Mouse (Mus musculus): ENCODE data around the gene Nadk. TPM values are rescaled to one million over a fixed set of nuclear protein-coding genes. Genes with fewer than 3 reads are reported as not detected.

Nadk gene
- polyA plus RNA-seq (2014; fragmentation: Nextera tagmentation; extraction: Ambion mirVana), result 110 and 116 TPM in 2 replicates

- no peak for ATAC-seq (replicated peaks; ENCODE audit: low FRiP score)
- WGBS, result 71% methylated on average over 7 of the region's 7 CpGs
- DNase-seq (ENCODE audit: low spot score), result no peak
- no peaks in the 10 kb centered on the region for H3K27me3 ChIP-seq (ENCODE audit: control insufficient read depth, insufficient read depth, low read length)
- peaks cover 10% of the 10 kb centered on the region for H3K36me3 ChIP-seq (ENCODE audit: control insufficient read depth, insufficient read depth, low read length)
- H3K27ac ChIP-seq (ENCODE audit: low read depth, low read length), result peak within 1 kb of the TSS; percentile 28; the same call in 1 of the 2 replicates
- H3K4me3 ChIP-seq (ENCODE audit: low read depth, low read length), result peak within 1 kb of the TSS; percentile 76
- no peaks in the 10 kb centered on the region for H3K9me3 ChIP-seq (ENCODE audit: control insufficient read depth, low read length)
- H3K9ac ChIP-seq (ENCODE audit: low read length), result peak within 1 kb of the TSS; percentile 28
- peaks cover 14% of the 10 kb centered on the region for H3K4me1 ChIP-seq (replicated peaks; ENCODE audit: control insufficient read depth, insufficient read depth, low read length)
- peak within 1 kb of the TSS; percentile 45 for H3K4me2 ChIP-seq (ENCODE audit: low read depth, low read length, severe bottlenecking)
Measured at GRCm38 (mm10) chr4:155561661-155562442, at the start of gene Nadk. TSS of gene Nadk (plus strand) at chr4:155562378.

GRCm38 (mm10) chr4:155514810-155515209 is 47.4 kb upstream of the Nadk start:
- no peaks in the 10 kb centered on the region for H3K27me3 ChIP-seq (ENCODE audit: control insufficient read depth, insufficient read depth, low read length)
- DNase-seq (ENCODE audit: low spot score) (no peak), ATAC-seq (replicated peaks; ENCODE audit: low FRiP score) (no peak)
- no peak overlapping the region for H3K9ac ChIP-seq (ENCODE audit: low read length)
- no peaks in the 10 kb centered on the region for H3K9me3 ChIP-seq (ENCODE audit: control insufficient read depth, low read length)
- WGBS, result 97% methylated on average over 2 of the region's 2 CpGs
- H3K27ac ChIP-seq (ENCODE audit: low read depth, low read length), result no peak overlapping the region
- no peaks in the 10 kb centered on the region for H3K4me1 ChIP-seq (replicated peaks; ENCODE audit: control insufficient read depth, insufficient read depth, low read length)
- no peak overlapping the region for H3K4me2 ChIP-seq (ENCODE audit: low read depth, low read length, severe bottlenecking)
- H3K4me3 ChIP-seq (ENCODE audit: low read depth, low read length), result no peak overlapping the region
- H3K36me3 ChIP-seq (ENCODE audit: control insufficient read depth, insufficient read depth, low read length), result no peaks in the 10 kb centered on the region

GRCm38 (mm10) chr4:155517948-155518517 is 44.1 kb upstream of the Nadk start:
- ATAC-seq (replicated peaks; ENCODE audit: low FRiP score), result no peak
- Histone ChIP-seq H3K27ac (ENCODE audit: low read depth, low read length) (no peak overlapping the region), H3K4me3 (ENCODE audit: low read depth, low read length) (no peak overlapping the region), H3K9ac (ENCODE audit: low read length) (no peak overlapping the region), H3K36me3 (ENCODE audit: control insufficient read depth, insufficient read depth, low read length) (no peaks in the 10 kb centered on the region), H3K27me3 (ENCODE audit: control insufficient read depth, insufficient read depth, low read length) (no peaks in the 10 kb centered on the region), H3K9me3 (ENCODE audit: control insufficient read depth, low read length) (no peaks in the 10 kb centered on the region), H3K4me1 (replicated peaks; ENCODE audit: control insufficient read depth, insufficient read depth, low read length) (no peaks in the 10 kb centered on the region), H3K4me2 (ENCODE audit: low read depth, low read length, severe bottlenecking) (no peak overlapping the region)
- WGBS, result 86% methylated on average over 7 of the region's 7 CpGs
- DNase-seq (ENCODE audit: low spot score), result no peak

GRCm38 (mm10) chr4:155522327-155522726 is 39.9 kb upstream of the Nadk start:
- Histone ChIP-seq H3K9ac (ENCODE audit: low read length) (no peak overlapping the region), H3K27ac (ENCODE audit: low read depth, low read length) (no peak overlapping the region), H3K4me2 (ENCODE audit: low read depth, low read length, severe bottlenecking) (no peak overlapping the region), H3K4me3 (ENCODE audit: low read depth, low read length) (no peak overlapping the region), H3K36me3 (ENCODE audit: control insufficient read depth, insufficient read depth, low read length) (no peaks in the 10 kb centered on the region; the same call in 1 of the 2 replicates), H3K9me3 (ENCODE audit: control insufficient read depth, low read length) (no peaks in the 10 kb centered on the region), H3K27me3 (ENCODE audit: control insufficient read depth, insufficient read depth, low read length) (no peaks in the 10 kb centered on the region), H3K4me1 (replicated peaks; ENCODE audit: control insufficient read depth, insufficient read depth, low read length) (no peaks in the 10 kb centered on the region)
- DNase-seq (ENCODE audit: low spot score) (no peak), ATAC-seq (replicated peaks; ENCODE audit: low FRiP score) (no peak)
- 83% methylated on average over 7 of the region's 7 CpGs for WGBS

GRCm38 (mm10) chr4:155525751-155526150 is 36.4 kb upstream of the Nadk start:
- Histone ChIP-seq H3K4me1 (replicated peaks; ENCODE audit: control insufficient read depth, insufficient read depth, low read length) (no peaks in the 10 kb centered on the region), H3K4me3 (ENCODE audit: low read depth, low read length) (no peak overlapping the region), H3K27me3 (ENCODE audit: control insufficient read depth, insufficient read depth, low read length) (no peaks in the 10 kb centered on the region), H3K9me3 (ENCODE audit: control insufficient read depth, low read length) (no peaks in the 10 kb centered on the region), H3K4me2 (ENCODE audit: low read depth, low read length, severe bottlenecking) (no peak overlapping the region), H3K9ac (ENCODE audit: low read length) (no peak overlapping the region), H3K27ac (ENCODE audit: low read depth, low read length) (no peak overlapping the region), H3K36me3 (ENCODE audit: control insufficient read depth, insufficient read depth, low read length) (no peaks in the 10 kb centered on the region; the same call in none of the 2 replicates)
- ATAC-seq (replicated peaks; ENCODE audit: low FRiP score) (no peak), DNase-seq (ENCODE audit: low spot score) (no peak)
- 90% methylated on average over 5 of the region's 5 CpGs for WGBS

- no peak overlapping the region for H3K4me2 ChIP-seq (ENCODE audit: low read depth, low read length, severe bottlenecking)
- H3K4me1 ChIP-seq (replicated peaks; ENCODE audit: control insufficient read depth, insufficient read depth, low read length), result no peaks in the 10 kb centered on the region
- no peak overlapping the region for H3K4me3 ChIP-seq (ENCODE audit: low read depth, low read length)
- 85% methylated on average over 3 of the region's 3 CpGs for WGBS
- H3K9ac ChIP-seq (ENCODE audit: low read length), result no peak overlapping the region
- ATAC-seq (replicated peaks; ENCODE audit: low FRiP score), result no peak
- H3K36me3 ChIP-seq (ENCODE audit: control insufficient read depth, insufficient read depth, low read length), result peaks cover 2% of the 10 kb centered on the region
- DNase-seq (ENCODE audit: low spot score), result no peak
- no peaks in the 10 kb centered on the region for H3K27me3 ChIP-seq (ENCODE audit: control insufficient read depth, insufficient read depth, low read length)
- H3K27ac ChIP-seq (ENCODE audit: low read depth, low read length), result no peak overlapping the region
- H3K9me3 ChIP-seq (ENCODE audit: control insufficient read depth, low read length), result no peaks in the 10 kb centered on the region
Measured at GRCm38 (mm10) chr4:155529294-155529693, 32.9 kb upstream of the Nadk start.

- 90% methylated on average over 7 of the region's 7 CpGs for WGBS
- H3K4me1 ChIP-seq (replicated peaks; ENCODE audit: control insufficient read depth, insufficient read depth, low read length), result no peaks in the 10 kb centered on the region
- DNase-seq (ENCODE audit: low spot score) (no peak), ATAC-seq (replicated peaks; ENCODE audit: low FRiP score) (no peak)
- H3K4me2 ChIP-seq (ENCODE audit: low read depth, low read length, severe bottlenecking), result no peak overlapping the region
- no peak overlapping the region for H3K9ac ChIP-seq (ENCODE audit: low read length)
- H3K9me3 ChIP-seq (ENCODE audit: control insufficient read depth, low read length), result no peaks in the 10 kb centered on the region
- no peak overlapping the region for H3K27ac ChIP-seq (ENCODE audit: low read depth, low read length)
- no peak overlapping the region for H3K4me3 ChIP-seq (ENCODE audit: low read depth, low read length)
- peaks cover 22% of the 10 kb centered on the region; the same call in 1 of the 2 replicates for H3K36me3 ChIP-seq (ENCODE audit: control insufficient read depth, insufficient read depth, low read length)
- H3K27me3 ChIP-seq (ENCODE audit: control insufficient read depth, insufficient read depth, low read length), result no peaks in the 10 kb centered on the region
Measured at GRCm38 (mm10) chr4:155549993-155550392, 12.2 kb upstream of the Nadk start.

GRCm38 (mm10) chr4:155550446-155550845 is 11.7 kb upstream of the Nadk start:
- H3K27me3 ChIP-seq (ENCODE audit: control insufficient read depth, insufficient read depth, low read length), result no peaks in the 10 kb centered on the region
- H3K4me3 ChIP-seq (ENCODE audit: low read depth, low read length), result no peak overlapping the region
- H3K4me1 ChIP-seq (replicated peaks; ENCODE audit: control insufficient read depth, insufficient read depth, low read length), result no peaks in the 10 kb centered on the region
- H3K9me3 ChIP-seq (ENCODE audit: control insufficient read depth, low read length), result no peaks in the 10 kb centered on the region
- no peak overlapping the region for H3K27ac ChIP-seq (ENCODE audit: low read depth, low read length)
- DNase-seq (ENCODE audit: low spot score), result no peak
- ATAC-seq (replicated peaks; ENCODE audit: low FRiP score), result no peak
- H3K4me2 ChIP-seq (ENCODE audit: low read depth, low read length, severe bottlenecking), result no peak overlapping the region
- WGBS, result 93% methylated on average over 2 of the region's 2 CpGs
- H3K9ac ChIP-seq (ENCODE audit: low read length), result no peak overlapping the region
- peaks cover 24% of the 10 kb centered on the region; the same call in 1 of the 2 replicates for H3K36me3 ChIP-seq (ENCODE audit: control insufficient read depth, insufficient read depth, low read length)
